Mouse (Mus musculus): ENCODE measurements around the gene Zfp385a. TPM values are rescaled to one million over a fixed set of nuclear protein-coding genes. Genes with fewer than 3 reads are reported as not detected.
A peak's percentile ranks its signal among the peaks of the same experiment; 100 is the strongest.

Gene Zfp385a
- polyA plus RNA-seq, 1 experiment from 2014 or later = 5.0 TPM

MicroRNAs encoded within 50 kb of the gene (microRNA counts, 519-probe panel; counts per million panel counts)
- microRNA mmu-miR-148b = 4,882 counts per million, percentile 83 among the panel's probes with 10 or more counts

Small RNA genes lying within 50 kb of the gene (microRNA-seq; reads per million reads assigned to microRNA genes)
- gene Mir148b (ENCODE audit: borderline number of aligned reads) (590 reads per million, percentile 65 among the genes with 10 or more reads in this experiment), gene Mir6963 (ENCODE audit: borderline number of aligned reads) (not detected)

Other genes starting within 250 kb of the Zfp385a start
- 7.5 and 8.9 TPM in 2 replicates for gene Smug1, start 173.0 kb downstream of the Zfp385a start, polyA plus RNA-seq (2015; fragmentation: Nextera tagmentation; extraction: Ambion mirVana)
- gene Cbx5, start 100.3 kb downstream of the Zfp385a start, polyA plus RNA-seq (2015; fragmentation: Nextera tagmentation; extraction: Ambion mirVana) = 55.7 and 60.1 TPM in 2 replicates
- gene Hnrnpa1, start 99.7 kb downstream of the Zfp385a start, polyA plus RNA-seq (2015; fragmentation: Nextera tagmentation; extraction: Ambion mirVana) = 683 and 713 TPM in 2 replicates
- 8.0 and 9.1 TPM in 2 replicates for gene Nfe2, start 81.7 kb downstream of the Zfp385a start, polyA plus RNA-seq (2015; fragmentation: Nextera tagmentation; extraction: Ambion mirVana)
- gene Copz1, start 67.4 kb downstream of the Zfp385a start, polyA plus RNA-seq (2015; fragmentation: Nextera tagmentation; extraction: Ambion mirVana) = 188 and 210 TPM in 2 replicates
- gene Gpr84, start 29.5 kb downstream of the Zfp385a start, polyA plus RNA-seq (2015; fragmentation: Nextera tagmentation; extraction: Ambion mirVana) = 0.06 TPM in 1 of 2 replicates, not detected in the other
- gene Itga5, start 26.7 kb upstream of the Zfp385a start, polyA plus RNA-seq (2015; fragmentation: Nextera tagmentation; extraction: Ambion mirVana) = 9.6 and 10.5 TPM in 2 replicates
- gene Gtsf1, start 90.4 kb upstream of the Zfp385a start, polyA plus RNA-seq (2015; fragmentation: Nextera tagmentation; extraction: Ambion mirVana) = 0.19 TPM in 1 of 2 replicates, not detected in the other
- 0.20 and 0.49 TPM in 2 replicates for gene Gtsf2, start 108.4 kb upstream of the Zfp385a start, polyA plus RNA-seq (2015; fragmentation: Nextera tagmentation; extraction: Ambion mirVana)
- gene Nckap1l, start 113.7 kb upstream of the Zfp385a start, polyA plus RNA-seq (2015; fragmentation: Nextera tagmentation; extraction: Ambion mirVana) = 55.5 and 57.3 TPM in 2 replicates
- 2.6 and 3.6 TPM in 2 replicates for gene Pde1b, start 162.9 kb upstream of the Zfp385a start, polyA plus RNA-seq (2015; fragmentation: Nextera tagmentation; extraction: Ambion mirVana)
- gene Ppp1r1a, start 197.9 kb upstream of the Zfp385a start, polyA plus RNA-seq (2015; fragmentation: Nextera tagmentation; extraction: Ambion mirVana) = 1.7 and 2.0 TPM in 2 replicates
- gene Glycam1, start 225.0 kb upstream of the Zfp385a start, polyA plus RNA-seq (2015; fragmentation: Nextera tagmentation; extraction: Ambion mirVana) = not detected in 2 replicates